Mouse (Mus musculus): ENCODE measurements at regions not wholly inside any gene's neighbourhood (a gene's known extent, or its start where the extent isn't known, plus 50 kb on each side); places are given as distances from the start of the nearest gene placed in this dataset.

DNA sequence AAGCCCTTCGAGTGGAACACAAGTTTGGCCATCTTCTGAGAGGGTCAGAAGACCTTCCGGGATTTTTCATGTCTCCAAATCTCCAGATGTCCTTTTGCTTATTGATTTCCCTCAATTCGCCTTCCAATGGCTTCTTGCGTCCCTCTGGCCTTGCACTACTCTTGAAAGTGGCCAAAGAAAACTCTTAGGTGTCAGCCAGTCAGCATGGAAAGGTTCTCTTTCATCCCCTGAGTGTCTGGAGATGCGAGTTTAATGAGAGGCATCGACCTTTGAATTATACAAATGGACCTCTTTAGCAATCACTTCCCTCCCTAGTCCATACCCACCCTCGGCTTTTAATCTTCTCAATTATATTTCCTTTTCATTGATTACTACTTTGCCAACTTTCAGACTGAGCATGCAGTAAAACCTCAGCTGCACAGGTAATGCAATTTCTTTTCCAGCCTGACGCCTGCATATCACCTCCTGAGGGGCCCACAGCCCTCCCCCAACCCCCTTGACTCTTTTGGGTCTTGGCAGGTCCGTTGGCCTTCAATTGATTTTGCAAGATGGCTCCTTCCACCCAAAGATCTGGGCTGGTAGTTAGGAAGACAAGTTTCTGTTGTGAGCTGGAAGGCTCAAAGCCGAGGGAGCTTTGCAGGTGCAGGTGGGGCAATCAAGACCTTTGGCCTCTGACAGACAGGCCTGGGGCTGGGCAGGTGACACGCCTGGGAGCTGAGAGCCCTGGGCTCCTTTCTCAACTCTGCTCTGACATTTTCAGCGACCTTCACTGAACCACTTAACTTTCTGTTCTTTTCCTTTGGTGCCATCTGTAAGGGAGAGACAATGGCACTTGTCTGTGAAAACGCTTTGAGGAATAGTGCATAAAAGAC lies 461.8 kb downstream of the Ccdc171 start:
- no peak for DNase-seq

DNA sequence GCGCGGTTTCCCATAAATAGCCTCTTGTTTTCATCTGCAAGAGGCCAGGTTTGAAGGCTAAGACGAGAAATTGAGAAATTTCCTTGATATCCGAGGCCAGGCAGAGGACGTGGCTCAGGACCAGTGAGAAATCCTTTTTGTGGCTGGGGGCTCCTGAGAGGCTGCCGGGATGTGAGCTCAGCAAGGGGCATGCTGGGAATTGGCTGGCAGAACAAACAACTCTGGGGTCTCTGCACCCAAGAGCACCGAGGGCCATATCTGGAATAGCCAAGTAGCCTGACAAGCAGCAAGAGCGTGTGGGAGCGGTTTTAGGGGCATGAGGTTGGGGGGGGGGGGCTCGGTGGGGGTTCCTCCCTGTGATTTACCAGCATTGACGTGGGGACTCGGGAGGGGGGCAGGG lies 462.5 kb downstream of the Ccdc171 start:
- no peak for DNase-seq

DNA sequence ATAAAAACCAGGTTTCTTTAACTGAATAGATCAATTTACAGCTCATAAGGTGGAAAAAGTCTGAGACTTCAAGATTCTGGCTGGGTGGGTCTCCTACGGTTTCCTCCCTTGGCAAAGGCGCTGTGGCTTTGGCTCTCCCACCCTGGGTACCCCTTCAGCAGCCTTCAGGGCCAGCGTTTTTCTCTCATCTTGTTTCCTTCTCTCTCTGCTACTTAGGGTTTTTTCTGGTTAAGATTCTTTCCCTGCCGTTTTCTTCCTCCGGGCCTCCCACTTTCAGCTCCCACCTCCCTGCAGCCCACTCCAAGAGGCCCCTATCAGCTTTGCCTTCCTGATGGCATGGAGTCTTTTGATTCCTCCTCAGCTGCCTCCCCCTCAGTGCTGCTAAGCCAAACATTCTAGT lies 463.0 kb downstream of the Ccdc171 start:
- DNase-seq, result no peak

DNA sequence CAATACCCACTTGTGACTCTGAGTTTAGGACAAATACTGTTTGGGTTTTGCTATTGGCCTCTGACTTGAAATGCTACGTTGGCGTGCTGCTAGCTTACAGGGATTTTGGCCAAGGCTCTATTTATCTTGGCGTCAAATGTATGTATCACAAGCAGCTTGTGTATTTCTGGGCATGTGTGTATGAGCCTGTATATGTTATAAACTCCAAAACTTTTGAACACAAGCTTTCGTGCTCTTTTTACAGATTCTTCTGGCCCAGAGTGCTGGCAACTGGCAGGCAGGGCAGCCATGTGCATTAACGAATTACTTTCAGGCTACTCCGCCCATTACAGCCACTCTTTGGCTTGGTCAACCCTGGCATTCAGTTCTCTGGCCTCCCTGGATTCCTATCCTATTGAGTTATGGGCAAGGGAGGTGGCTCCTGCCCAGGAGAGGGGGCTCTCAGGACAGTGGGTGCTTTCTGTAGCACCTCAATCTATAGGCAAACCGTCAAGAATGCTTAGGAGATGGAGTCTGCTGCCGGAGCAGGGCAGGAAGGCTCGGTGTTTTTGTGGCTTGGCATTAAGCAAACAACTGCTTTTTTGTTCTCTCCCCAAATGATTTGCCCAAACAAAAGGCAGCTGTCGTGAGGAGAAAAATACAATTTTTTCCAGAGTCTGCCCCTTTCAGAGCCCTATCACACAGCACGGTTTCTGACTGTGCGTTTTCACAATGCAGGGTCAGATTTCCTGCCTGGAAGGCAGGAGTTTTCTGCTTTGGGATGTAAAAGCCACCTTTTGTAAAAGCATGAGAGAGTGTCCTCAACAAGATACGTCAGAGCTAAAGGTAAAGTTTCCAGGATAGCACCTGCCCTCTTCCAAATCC lies 465.0 kb downstream of the Ccdc171 start:
- no peak for DNase-seq

DNA sequence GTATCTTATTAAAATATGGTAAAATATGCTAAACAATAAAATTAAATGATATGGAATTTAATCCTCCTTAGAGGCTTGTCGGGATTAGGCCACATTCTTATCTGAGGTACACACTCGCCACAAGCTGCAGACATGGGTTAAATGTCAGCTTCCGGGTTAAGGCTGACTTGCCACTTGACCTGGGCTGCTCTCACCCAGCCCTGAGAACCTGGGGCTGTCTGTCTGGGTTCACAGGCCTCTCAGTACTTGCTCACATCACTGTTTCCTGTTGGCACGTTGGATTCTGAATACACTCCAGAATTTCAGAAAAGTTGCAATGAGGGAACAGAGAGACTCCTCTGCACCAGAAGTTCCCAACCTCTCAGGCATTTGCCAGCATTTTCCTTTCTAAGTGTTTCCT lies 465.9 kb downstream of the Ccdc171 start:
- DNase-seq, result no peak

DNA sequence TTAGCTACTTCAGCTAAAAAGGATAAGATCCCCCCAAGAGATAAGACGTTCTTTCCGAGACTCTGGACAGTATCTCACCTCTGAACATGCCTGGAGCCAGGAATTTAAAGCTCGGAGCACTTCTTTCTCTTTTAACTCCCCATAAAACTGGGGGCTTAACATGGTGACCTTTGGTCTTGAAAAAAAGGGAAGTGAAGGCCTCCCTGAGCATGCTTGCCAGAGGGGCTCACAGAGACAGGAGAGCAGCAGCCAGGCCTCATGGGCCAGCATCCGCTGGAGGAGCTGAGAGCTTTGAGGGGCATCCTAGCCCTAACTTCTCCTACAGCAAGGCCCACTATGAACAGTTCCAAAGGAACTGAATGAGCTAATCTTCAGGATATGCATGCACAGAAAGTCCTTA lies 471.7 kb downstream of the Ccdc171 start:
- DNase-seq, result no peak

DNA sequence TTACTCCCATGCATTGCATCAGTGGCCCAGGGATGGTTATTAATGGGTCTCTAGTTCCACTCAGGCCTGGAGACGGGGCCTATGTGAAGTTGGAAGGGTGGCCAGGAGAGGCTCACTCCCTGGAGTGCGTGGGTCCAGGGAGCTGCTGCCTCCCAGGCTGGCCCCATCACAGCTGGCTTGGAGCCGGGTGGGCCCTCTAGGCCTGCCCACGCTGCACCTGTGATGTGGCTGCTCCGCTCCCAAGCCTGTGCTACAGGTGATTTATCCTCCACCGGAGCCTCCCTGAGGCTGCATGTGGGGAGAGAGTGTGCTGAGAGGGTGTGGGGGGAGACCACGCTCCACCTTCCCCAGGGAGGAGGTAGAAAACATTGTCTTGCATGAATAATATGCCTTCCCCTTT lies 476.3 kb downstream of the Ccdc171 start:
- DNase-seq, result no peak

DNA sequence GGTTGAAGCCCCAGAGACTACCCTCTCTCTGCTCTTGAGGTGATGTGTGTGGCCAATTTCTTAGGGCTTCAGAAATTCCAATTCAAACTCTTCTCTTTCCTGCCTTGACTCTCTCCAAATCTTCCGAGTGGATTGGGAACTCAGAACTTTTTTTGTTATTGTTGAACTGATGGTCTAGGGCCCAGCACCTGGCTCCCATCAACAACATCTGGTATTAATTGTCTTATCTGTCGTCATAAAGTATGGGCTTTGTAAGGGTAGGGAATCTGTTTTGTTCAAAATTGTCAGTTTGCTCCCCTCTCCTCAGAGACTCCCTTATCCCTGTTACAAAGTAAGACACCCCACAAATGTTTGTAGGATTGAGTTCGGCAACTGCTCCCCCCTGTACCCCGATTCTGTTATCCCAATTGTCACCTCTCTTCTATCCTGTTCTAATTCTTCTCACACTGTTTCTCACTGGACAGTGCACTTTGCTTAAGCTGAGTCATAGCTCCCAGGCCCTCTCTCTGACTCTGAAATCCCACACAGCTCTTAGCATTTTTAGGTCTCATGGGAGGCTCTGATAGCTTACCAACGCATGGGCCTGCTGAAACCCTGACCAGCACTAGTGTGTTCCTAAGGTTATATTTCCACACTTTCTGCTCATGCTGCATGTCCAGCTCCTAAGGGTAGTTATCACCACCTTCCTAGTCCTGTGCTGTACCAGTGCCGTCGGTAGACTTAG lies 478.9 kb downstream of the Ccdc171 start:
- no peak for DNase-seq

DNA sequence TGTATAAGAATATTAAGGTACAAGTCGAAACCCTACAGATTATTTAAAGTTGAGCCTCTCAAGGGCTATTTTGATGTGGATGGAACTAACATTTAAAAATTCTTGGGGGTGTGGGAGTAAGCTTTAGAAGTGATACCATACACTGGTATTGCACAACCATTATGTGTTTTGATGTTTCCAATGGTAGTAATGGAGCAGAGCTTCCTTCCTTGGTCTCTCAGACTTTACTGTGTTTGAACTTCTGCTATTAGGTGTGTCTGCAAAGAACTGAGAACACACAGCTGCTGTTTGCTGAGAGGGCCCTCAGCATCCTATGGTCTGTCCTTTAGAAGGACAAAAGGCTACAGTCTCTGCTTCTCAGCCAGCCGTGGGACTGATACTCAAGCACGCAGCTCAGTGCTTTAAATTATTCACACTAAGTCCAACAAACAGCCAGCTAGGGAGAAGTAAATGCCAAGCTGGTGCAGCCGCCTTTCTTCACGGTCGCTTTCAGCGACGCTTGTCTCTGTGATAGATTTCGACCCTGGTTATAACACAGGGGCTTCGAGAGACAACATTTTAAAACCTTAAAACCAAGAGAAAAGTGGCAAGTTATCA lies 479.5 kb downstream of the Ccdc171 start:
- no peak for DNase-seq

DNA sequence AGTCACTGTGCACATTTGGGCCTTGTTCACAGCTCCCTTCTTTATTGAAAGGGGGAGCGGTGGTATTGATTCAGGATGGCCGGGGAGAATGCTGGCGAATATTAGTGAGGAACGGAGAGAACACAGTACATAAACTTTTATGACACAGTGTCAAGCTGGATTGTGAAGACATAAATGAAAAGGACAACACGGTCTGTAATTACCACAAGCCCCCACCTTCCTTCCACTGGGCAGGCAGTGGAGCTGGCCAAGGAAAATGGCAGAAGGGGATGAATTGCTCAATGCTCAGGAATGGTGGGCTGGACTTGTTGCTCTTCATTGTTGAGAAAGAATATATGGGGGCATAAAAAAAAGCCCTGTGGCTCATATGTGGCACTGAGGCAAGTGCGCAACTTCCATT lies 486.6 kb downstream of the Ccdc171 start:
- DNase-seq, result no peak

DNA sequence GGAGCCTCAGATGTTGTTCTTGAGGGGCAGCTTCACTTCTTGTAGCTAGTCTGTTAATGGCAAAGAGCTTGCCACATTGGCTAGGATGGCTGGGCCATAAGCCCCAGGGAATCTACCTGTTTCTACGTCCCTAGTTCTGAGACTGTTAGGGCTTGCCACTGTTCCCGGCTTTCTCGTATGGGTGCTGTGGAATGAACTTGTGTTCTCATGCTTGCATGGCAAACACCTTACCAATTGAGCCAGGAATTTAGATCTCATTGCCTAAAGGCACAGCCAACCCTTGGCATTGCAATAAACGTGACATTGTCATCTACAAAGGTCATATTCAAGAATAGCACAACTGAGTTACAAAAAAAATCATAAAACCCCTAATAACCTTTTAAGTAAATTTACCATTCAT lies 489.8 kb downstream of the Ccdc171 start:
- no peak for DNase-seq

DNA sequence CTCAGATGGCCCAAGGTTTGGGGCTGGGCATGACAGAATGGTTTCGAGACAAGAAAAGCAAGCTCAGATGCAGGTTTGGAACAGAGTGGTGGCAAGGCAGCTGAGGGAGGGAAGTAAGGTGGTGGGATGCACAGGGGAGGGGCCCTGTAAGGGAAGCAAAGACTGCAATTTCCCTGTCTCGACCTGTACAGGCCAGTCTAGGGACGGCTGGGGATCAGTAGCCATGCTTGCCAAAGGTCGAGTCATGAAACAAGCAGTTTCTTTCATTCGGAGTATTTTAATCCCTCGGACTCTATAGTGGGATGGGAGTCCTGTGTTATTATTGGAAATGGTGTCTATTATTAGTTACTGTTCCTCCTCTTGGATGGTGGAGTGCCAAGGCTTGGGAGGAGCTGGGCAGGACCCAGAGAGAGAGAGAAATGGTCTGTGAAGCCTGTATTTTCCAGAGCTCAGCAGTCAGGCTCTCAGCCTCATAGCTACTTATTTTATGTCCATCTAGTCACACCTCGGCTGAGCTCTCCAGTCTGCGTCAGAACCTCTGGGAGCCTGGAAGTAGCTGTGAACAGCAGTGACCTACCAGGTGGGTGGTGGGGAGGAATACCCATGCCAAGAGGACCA lies 490.3 kb downstream of the Ccdc171 start:
- DNase-seq, result no peak

DNA sequence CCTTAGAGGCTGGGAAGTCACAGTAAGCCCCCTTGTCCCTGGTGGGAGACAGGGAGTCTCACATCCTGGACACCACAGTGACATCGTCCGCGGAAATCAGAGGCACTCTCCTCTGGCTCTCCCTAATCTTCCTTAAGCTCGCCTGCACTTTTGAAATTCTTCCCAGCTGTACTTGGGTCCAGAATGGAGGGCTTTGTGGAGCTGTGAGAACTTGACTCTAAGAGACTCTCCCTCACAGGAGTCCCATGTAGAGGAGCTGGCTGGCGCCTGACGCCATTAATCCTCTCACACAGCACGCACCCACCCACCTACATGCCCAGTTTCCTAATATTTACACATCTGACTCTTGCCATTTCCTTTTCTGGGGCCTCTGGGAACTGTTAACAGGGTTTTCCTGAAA lies 492.8 kb downstream of the Ccdc171 start:
- no peak for DNase-seq

DNA sequence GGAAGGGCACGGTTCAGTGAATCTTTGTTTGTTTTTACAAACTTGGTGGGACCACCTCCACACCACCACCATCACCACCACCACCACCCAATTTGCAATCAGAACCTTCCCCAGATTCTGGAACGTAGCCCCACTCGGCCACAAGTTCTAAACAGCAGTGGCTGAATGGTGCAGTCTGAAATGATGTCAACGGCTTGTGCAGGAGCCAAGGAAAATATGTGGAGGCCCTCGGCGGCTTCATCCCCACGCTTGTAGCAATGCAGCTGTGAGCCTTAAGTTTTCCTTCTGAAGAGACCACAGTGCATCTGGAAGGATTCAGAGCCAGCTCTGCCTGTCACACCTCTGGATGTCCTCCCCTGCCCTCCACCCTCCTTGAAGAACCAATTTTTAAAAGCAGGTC lies 493.4 kb downstream of the Ccdc171 start:
- DNase-seq, result no peak

DNA sequence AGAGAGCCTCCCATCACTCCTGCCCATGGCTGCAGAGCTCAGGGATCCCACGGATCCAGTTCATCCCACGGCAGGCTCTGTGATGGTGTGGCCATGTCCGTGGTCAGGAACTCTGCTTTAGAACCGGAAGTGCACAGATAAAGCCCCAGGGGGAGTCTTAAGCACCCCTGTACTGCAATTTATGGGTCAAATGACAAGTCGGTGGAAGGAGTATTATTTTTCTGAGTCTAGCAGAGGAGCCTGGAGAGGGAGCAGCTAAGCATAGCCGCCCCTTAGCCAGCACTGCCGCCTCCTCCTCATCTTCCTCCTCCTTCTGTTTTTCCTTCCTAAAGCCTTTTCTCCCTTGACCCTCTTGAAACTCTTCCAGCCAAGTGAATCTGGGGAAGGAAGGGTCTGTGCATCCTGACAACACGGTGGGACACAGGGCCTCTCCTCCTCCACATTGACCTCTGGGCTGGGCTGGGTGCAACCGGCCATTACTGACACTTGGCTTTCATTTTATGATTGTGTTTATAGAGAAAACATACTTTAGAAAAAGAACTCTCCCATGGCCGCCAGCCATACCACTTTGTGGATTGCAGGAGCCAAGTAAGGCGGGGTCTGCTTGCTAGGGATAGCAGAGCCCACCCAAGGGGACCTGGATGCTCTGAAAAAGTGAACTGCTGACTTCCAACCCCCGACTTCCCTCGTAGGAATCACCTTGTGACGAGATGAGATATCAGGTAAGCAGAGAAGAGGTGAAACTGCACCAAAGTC lies 494.3 kb downstream of the Ccdc171 start:
- DNase-seq, result no peak

DNA sequence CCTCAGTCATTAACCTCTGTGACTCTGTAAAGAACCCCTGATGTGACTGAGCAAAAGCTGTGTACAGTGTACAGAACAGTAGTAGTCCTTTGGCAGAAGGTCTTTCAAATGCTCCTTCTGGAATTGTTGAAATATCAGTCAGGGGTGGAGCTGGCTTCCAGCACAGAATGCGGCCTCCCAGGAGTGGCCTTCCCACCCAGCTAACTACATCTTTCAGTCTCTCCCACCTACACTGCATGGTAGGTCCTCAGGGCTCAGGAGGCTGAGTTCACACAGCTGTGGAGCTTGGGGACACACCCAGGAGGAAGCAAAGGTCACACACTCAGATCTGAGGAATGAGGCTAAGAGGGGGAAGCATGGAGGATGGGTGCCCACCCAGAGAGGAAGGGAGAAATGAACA lies 495.3 kb downstream of the Ccdc171 start:
- no peak for DNase-seq

DNA sequence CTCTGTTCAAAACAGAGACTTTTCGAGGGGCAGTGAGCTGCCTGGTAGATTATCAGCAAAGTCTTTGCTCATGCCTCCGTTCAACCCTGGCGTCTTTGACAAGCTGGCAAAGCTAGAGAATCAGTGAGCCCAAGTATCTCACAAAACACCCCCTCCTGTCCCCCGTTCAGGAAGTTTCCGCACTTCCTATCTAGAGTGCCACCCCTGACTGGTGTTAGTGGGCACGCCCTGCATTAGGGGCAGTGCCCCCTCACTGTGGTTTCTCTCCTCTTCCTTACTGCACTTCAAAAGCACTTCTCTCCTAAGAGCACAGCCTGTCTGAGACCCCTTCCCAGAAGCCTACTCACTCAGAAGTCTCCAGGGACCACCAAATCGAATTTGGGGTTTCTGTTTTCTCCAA lies 497.0 kb downstream of the Ccdc171 start:
- DNase-seq, result peak; percentile 4

DNA sequence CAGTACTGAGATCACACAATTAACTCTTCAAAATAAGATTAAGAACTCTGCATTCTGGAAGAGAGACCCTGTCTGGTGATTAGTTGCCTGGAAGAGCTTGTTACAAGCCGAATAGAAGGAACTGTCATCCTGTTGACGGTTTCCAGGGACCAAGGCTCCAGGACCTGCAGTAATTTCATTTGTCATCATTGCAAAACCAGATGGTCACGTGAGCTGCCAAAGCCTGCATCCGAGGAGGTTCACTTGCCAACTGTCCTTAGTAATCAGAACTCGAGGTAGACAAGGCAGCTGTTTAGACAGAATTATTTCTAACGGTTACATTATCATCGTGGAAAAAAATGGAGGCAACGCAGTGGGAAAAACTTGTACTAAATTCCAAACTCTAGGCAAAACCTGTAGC lies 500.8 kb downstream of the Ccdc171 start:
- DNase-seq, result no peak

DNA sequence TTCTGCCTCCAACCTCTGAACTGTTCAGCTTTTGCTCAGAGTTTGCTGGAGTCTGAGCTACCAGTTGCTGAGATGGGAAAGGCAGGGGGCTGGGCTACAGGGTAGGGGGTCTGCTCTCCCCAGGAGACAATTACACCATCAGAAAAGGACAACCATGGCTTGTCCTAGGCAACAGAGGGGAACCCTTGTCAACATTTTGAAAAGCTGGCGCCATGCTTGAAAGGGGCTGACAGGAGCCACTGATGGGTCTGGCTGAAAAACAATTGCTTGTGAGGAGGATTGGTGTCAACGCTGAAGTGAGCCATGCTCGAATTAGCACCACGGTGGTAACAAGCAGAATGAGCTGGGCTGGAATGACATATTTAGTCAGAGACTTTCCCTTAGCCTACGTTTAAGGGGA lies 502.8 kb downstream of the Ccdc171 start:
- DNase-seq, result no peak

DNA sequence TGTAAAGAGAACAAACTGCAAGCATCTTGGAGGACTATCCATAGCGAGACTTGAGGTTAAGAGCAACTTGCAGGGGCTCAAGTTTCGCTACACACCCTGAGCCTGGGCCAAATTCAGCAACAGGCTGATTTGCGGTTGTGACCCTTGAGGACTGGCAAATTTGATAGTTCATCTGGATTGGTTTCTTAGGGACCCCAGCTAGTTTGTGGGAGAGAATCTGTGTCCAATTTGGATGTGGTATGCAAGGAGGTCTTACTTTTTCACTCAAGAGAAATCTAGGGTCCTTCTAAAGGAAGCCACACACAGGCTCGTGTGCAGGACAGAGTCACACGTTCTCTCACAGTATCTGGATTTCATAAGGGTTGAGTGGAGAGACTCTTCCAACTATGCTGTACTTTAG lies 505.6 kb downstream of the Ccdc171 start:
- DNase-seq, result no peak

DNA sequence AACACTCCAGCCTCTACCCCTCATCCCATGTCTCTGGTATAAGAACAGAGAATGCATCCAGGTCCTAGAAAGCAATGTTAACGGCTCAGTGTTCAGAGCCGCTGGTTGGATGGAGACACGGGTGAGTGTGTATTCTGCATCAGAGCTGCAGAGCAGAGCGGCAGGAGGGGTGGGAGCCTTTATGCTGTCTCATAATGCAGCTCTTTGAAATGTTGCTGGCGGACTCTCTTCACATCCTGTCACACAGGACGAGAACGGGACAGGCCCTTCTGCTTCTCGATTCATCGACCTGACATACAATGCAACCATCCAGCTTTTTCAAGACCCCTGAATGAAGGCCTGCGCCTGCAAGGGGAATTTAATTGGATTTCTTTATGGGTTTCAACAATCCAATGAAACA lies 507.2 kb downstream of the Ccdc171 start:
- DNase-seq, result no peak

DNA sequence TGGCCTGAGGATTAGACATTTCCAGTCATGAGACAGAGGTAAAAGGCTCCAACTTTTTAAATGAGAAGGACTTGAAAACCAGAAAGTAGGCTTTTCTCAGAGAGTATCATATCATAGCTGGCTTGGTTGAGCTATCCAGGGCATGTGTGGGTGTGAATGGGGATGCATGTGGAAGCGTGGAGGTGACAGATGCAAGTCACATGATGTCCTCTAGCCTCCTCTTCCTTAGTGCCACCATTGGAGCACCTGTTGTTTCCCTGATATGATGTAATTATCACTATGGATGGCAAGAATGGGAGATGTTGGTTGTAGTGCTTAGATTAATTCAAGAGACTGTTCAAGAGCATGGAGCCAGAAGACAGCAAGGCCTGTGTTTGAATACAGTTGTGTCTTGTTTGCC lies 510.0 kb downstream of the Ccdc171 start:
- no peak for DNase-seq
